Mouse (Mus musculus) Patski (cell line): ENCODE data around the gene Pla2g4a. TPM values are rescaled to one million over a fixed set of nuclear protein-coding genes. Genes with fewer than 3 reads are reported as not detected.

Experiments used
- ATAC-seq: fragments of 100-300 bp; one replicate; pipeline ENCODE4 v1.8.0; 2021
- CTCF ChIA-PET: fragments of 350-600 bp; sonication (Branson Sonifier 250); formaldehyde crosslinking; loops from one replicate; lab custom pipeline; 2022; ENCODE audit warnings: inconsistent platforms; lab: Charles Lee
- POLR2A ChIA-PET: fragments of 350-600 bp; sonication (Branson Sonifier 250); formaldehyde crosslinking; loops from one replicate; lab custom pipeline; 2022; ENCODE audit warnings: antibody characterized with exemption, inconsistent platforms; lab: Charles Lee
- DNase-seq: peaks from one replicate; pipeline ENCODE4 v3.0.0-alpha.2; 2011; ENCODE audit warnings: low read depth, low spot score
- H3K27me3 ChIP-seq: fragments of 371-371 bp; one replicate; pipeline ENCODE4 v1.5.1; 2021
- CTCF ChIP-seq: fragments of 100-300 bp; IDR thresholded peaks from one replicate; pipeline ENCODE4 v1.5.1; 2021
- in situ Hi-C: fragments of 300-500 bp; cut with MboI; formaldehyde crosslinking; loops from 3 replicates; pipeline ENCODE4 v1.11.1; 2018; ENCODE audit warnings: low pct_unique_long_range_greater_than_20kb, mixed read lengths
- polyA plus RNA-seq: library from polyadenylated mRNA; unstranded; gene quantifications from one replicate; pipeline ENCODE4 v1.2.3, GENCODE M21; 2021

Pla2g4a gene
- polyA plus RNA-seq, 1 experiment from 2014 or later = 16.0 TPM

DNA sequence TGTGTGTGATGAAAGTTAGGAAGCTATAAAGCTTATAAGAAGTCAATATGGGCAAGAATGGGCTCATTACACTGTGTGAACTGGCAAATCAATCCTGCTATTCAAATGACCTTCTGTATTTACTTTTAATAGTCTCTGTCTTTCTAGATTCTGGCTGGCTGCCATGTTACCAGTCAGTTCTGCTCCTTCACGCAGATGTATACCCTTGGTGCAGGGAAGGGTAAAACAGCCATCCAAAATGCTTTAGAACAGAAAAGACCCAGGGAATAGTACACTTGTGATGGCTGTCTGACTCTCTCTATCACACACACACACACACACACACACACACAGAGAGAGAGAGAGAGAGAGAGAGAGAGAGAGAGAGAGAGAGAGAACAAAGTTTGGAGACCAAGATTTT, 128.6 kb downstream of the Pla2g4a start:
- TF ChIP-seq CTCF = no peak
- DNase-seq (no peak), ATAC-seq (no peak)
- in situ Hi-C loops = loop anchor here (10.0 kb wide), 2 partner anchors 262 to 552 kb away; no protein-coding TSS in a partner anchor
- CTCF ChIA-PET = interaction anchor here (0.8 to 2.9 kb wide), 4 partner anchors 369 to 434 kb away, joined by 3 to 18 read pairs (median 6); no protein-coding TSS in a partner anchor
- POLR2A ChIA-PET = no interaction called here
- H3K27me3 ChIP-seq = no peaks in the 10 kb centered on the region

DNA sequence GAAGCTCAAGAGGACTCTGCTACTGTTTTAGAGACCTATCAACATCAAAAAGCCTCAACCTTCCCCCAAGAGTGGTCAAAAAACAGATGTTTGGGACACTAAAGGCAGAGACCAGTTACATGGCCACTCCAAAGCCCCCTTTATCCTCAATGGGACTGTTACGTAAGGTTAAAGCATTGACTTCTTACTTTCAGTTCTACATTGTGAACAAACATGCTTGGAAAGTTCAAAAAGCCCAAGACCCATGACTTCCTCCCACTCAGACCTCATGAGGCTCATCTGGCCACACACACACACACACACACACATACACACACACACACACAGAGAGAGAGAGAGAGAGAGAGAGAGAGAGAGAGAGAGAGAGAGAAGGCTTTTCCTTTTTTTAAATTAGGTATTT, 130.0 kb downstream of the Pla2g4a start:
- in situ Hi-C loops = loop anchor here (10.0 kb wide), 2 partner anchors 264 to 554 kb away; no protein-coding TSS in a partner anchor
- no peak for ATAC-seq
- CTCF ChIA-PET = no interaction called here

DNA sequence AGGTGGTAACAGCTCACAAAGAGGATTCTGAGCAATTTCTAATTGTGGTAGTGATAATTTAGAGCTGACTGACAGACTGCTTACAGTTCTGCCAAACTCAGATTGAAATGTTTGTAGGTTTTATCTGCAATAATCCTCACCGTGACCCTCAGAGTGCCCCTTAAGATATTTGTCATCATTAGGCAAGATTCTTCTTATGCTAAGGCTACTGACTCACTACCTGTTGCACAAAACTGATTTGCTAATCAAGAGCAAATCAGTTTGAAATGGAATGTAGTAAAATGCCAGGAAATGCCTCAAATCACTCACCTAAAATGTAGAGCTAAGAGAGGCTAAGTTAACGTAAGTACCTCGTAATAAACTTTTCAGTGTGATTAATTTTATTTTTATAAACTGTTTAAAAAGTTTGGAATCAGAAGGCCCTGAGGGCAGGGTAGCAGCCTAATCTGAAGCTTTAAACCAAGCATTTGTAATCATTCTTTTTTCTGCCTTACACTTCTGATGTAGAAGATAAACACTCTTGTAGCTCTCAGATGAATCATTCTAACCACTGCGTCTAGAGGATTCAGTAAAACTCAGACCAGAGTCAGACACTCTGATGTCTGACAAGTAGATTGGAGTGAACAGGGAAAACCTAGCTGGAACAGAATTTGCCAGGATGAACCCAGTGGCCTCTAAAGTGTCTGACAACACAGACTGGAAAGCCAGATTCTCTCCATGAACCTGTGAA, 147.3 kb downstream of the Pla2g4a start:
- in situ Hi-C loops = no loop called here
- TF ChIP-seq CTCF = no peak
- ChIA-PET CTCF (interaction anchor here (1.1 to 1.3 kb wide), 4 partner anchors 14 to 453 kb away, joined by 3 read pairs; no protein-coding TSS in a partner anchor), POLR2A (no interaction called here)
- no peaks in the 10 kb centered on the region for H3K27me3 ChIP-seq
- ATAC-seq (peak; percentile 94), DNase-seq (peak; percentile 43)

More for the DNA sequence above, 130.0 kb downstream of the Pla2g4a start:
- DNase-seq = no peak
- TF ChIP-seq CTCF = no peak
- POLR2A ChIA-PET = no interaction called here
- H3K27me3 ChIP-seq = no peaks in the 10 kb centered on the region

DNA sequence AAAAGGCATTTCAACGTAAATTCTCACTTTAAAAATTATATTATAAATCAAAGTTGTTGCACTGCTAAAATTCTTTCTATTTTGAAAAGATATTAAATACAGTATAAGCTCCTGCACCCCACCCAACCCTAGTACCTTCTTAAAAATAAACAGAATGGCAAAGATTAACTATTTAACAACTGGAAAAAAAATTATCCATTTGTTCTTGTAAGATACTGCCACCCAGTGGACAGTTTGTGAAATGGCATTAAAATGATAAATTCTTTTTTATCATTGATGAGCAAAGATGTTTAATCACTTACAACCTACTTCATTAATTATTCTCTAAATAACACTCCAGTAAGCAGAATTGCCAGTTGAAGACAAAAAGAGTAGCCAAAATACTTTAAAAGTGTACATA, 151.6 kb downstream of the Pla2g4a start:
- POLR2A ChIA-PET = no interaction called here

More for the DNA sequence above, 151.6 kb downstream of the Pla2g4a start:
- no peak for DNase-seq
- TF ChIP-seq CTCF = peak; percentile 34
- in situ Hi-C loops = no loop called here
- CTCF ChIA-PET = interaction anchor here (1.0 to 1.5 kb wide), 2 partner anchors 18 to 22 kb away, joined by 3 to 5 read pairs; no protein-coding TSS in a partner anchor
- ATAC-seq = no peak
- no peaks in the 10 kb centered on the region for H3K27me3 ChIP-seq

Other genes with a start within 250 kb of the Pla2g4a start
- 2.4 TPM for gene Ptgs2, start 138.7 kb upstream of the Pla2g4a start, polyA plus RNA-seq